Mouse (Mus musculus): ENCODE data around the gene Scfd2. TPM values are rescaled to one million over a fixed set of nuclear protein-coding genes. Genes with fewer than 3 reads are reported as not detected.

Scfd2 gene
- total and polyA plus RNA-seq, 2 experiments from 2014 or later = 17.5 to 33.2 TPM

GRCm38 (mm10) chr5:74252672-74253286 lies 278.8 kb downstream of the Scfd2 start:
- no peak overlapping the region for H3K27ac ChIP-seq (ENCODE audit: low read depth, low read length)
- H3K27me3 ChIP-seq (ENCODE audit: insufficient read depth, low read length) = no peaks in the 10 kb centered on the region
- ATAC-seq (ENCODE audit: low FRiP score) (no peak), DNase-seq (ENCODE audit: low spot score) (peak; percentile 54)
- 91% methylated on average over 6 of the region's 6 CpGs for whole genome bisulfite sequencing
- no peaks in the 10 kb centered on the region for H3K36me3 ChIP-seq (ENCODE audit: insufficient read depth, low read length)
- H3K9me3 ChIP-seq (ENCODE audit: low read length) = no peaks in the 10 kb centered on the region
- no peak for TF ChIP-seq CTCF (IDR thresholded peaks at IDR 0.05)
- no peak overlapping the region for H3K9ac ChIP-seq (replicated peaks; ENCODE audit: low read length, poor library complexity, severe bottlenecking)
- no peaks in the 10 kb centered on the region for H3K4me1 ChIP-seq (ENCODE audit: insufficient read depth, low read length)
- H3K4me2 ChIP-seq (ENCODE audit: low read depth, low read length, poor library complexity, severe bottlenecking) = no peak overlapping the region
- H3K4me3 ChIP-seq (ENCODE audit: low read depth, low read length) = no peak overlapping the region

- WGBS = 83% methylated on average over 2 of the region's 2 CpGs
- H3K36me3 ChIP-seq (ENCODE audit: insufficient read depth, low read length) = no peaks in the 10 kb centered on the region
- ATAC-seq (ENCODE audit: low FRiP score) (no peak), DNase-seq (ENCODE audit: low spot score) (no peak)
- H3K4me2 ChIP-seq (ENCODE audit: low read depth, low read length, poor library complexity, severe bottlenecking) = no peak overlapping the region
- H3K9ac ChIP-seq (replicated peaks; ENCODE audit: low read length, poor library complexity, severe bottlenecking) = no peak overlapping the region
- no peaks in the 10 kb centered on the region for H3K9me3 ChIP-seq (ENCODE audit: low read length)
- H3K27ac ChIP-seq (ENCODE audit: low read depth, low read length) = no peak overlapping the region
- H3K4me1 ChIP-seq (ENCODE audit: insufficient read depth, low read length) = no peaks in the 10 kb centered on the region
- no peaks in the 10 kb centered on the region for H3K27me3 ChIP-seq (ENCODE audit: insufficient read depth, low read length)
- no peak for TF ChIP-seq CTCF (IDR thresholded peaks at IDR 0.05)
- no peak overlapping the region for H3K4me3 ChIP-seq (ENCODE audit: low read depth, low read length)
Observed at GRCm38 (mm10) chr5:74250947-74251346, 280.6 kb downstream of the Scfd2 start.

GRCm38 (mm10) chr5:74250308-74250707 lies 281.3 kb downstream of the Scfd2 start:
- WGBS = 71% methylated on average over 7 of the region's 7 CpGs
- no peak for ATAC-seq (ENCODE audit: low FRiP score)
- H3K27ac ChIP-seq (ENCODE audit: low read depth, low read length) = no peak overlapping the region
- no peak overlapping the region for H3K4me2 ChIP-seq (ENCODE audit: low read depth, low read length, poor library complexity, severe bottlenecking)
- no peak overlapping the region for H3K4me3 ChIP-seq (ENCODE audit: low read depth, low read length)
- no peaks in the 10 kb centered on the region for H3K9me3 ChIP-seq (ENCODE audit: low read length)
- TF ChIP-seq CTCF (IDR thresholded peaks at IDR 0.05) = no peak
- no peaks in the 10 kb centered on the region for H3K4me1 ChIP-seq (ENCODE audit: insufficient read depth, low read length)
- no peak overlapping the region for H3K9ac ChIP-seq (replicated peaks; ENCODE audit: low read length, poor library complexity, severe bottlenecking)
- H3K27me3 ChIP-seq (ENCODE audit: insufficient read depth, low read length) = no peaks in the 10 kb centered on the region
- no peaks in the 10 kb centered on the region for H3K36me3 ChIP-seq (ENCODE audit: insufficient read depth, low read length)
- DNase-seq (ENCODE audit: low spot score) = no peak

DNA sequence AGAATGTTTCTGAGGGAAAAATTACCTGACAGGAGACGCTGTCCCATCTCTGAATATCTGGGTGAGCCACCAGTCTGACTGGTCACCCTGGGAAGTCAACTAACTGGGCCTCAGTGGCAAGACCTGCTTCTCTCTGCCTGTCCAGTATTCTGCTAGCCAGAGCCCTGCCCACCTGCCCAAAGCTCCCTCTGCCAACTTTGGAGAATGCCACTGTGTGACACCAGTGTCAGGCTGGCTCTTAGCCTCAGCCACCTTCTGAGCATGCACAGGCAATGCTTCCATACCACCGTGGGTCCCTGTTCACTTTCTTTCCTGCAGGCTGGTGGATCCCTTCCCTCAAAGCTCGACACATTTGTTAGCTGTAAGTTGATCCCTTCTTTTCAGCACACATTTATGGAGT lies 281.8 kb downstream of the Scfd2 start:
- 65% methylated on average over 3 of the region's 3 CpGs for WGBS
- H3K4me2 ChIP-seq (ENCODE audit: low read depth, low read length, poor library complexity, severe bottlenecking) = no peak overlapping the region
- no peak overlapping the region for H3K4me3 ChIP-seq (ENCODE audit: low read depth, low read length)
- no peak for ATAC-seq (ENCODE audit: low FRiP score)
- no peaks in the 10 kb centered on the region for H3K4me1 ChIP-seq (ENCODE audit: insufficient read depth, low read length)
- no peak for TF ChIP-seq CTCF (IDR thresholded peaks at IDR 0.05)
- no peaks in the 10 kb centered on the region for H3K9me3 ChIP-seq (ENCODE audit: low read length)
- no peaks in the 10 kb centered on the region for H3K36me3 ChIP-seq (ENCODE audit: insufficient read depth, low read length)
- H3K27me3 ChIP-seq (ENCODE audit: insufficient read depth, low read length) = no peaks in the 10 kb centered on the region
- no peak for DNase-seq (ENCODE audit: low spot score)
- no peak overlapping the region for H3K9ac ChIP-seq (replicated peaks; ENCODE audit: low read length, poor library complexity, severe bottlenecking)
- no peak overlapping the region for H3K27ac ChIP-seq (ENCODE audit: low read depth, low read length)

DNA sequence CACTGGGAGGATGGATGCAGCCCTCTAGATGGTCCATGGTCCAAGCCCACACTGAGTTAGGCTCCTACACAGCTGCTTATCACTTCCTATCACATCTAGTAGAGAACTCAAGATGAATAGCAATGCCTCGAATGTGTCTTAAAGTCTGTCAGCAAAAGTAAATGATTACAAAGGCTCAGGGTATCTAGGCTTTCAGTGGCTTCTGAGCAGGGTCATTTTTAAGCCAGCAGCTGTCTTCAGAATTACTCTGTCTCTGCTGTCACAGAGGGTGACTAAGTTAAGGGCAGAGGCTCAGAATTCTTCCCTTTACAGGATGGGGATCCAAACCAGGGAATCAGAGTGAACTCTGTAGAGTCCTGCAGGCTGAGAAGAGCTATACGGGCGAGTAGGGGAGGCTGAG lies 284.6 kb downstream of the Scfd2 start:
- no peak overlapping the region for H3K4me2 ChIP-seq (ENCODE audit: low read depth, low read length, poor library complexity, severe bottlenecking)
- no peak overlapping the region for H3K9ac ChIP-seq (replicated peaks; ENCODE audit: low read length, poor library complexity, severe bottlenecking)
- no peak for TF ChIP-seq CTCF (IDR thresholded peaks at IDR 0.05)
- no peaks in the 10 kb centered on the region for H3K27me3 ChIP-seq (ENCODE audit: insufficient read depth, low read length)
- no peaks in the 10 kb centered on the region for H3K36me3 ChIP-seq (ENCODE audit: insufficient read depth, low read length)
- ATAC-seq (ENCODE audit: low FRiP score) (no peak), DNase-seq (ENCODE audit: low spot score) (no peak)
- no peaks in the 10 kb centered on the region for H3K4me1 ChIP-seq (ENCODE audit: insufficient read depth, low read length)
- H3K9me3 ChIP-seq (ENCODE audit: low read length) = no peaks in the 10 kb centered on the region
- H3K27ac ChIP-seq (ENCODE audit: low read depth, low read length) = no peak overlapping the region
- 88% methylated on average over 3 of the region's 3 CpGs for WGBS
- H3K4me3 ChIP-seq (ENCODE audit: low read depth, low read length) = no peak overlapping the region

GRCm38 (mm10) chr5:74246453-74246852 lies 285.1 kb downstream of the Scfd2 start:
- ATAC-seq (ENCODE audit: low FRiP score) (no peak), DNase-seq (ENCODE audit: low spot score) (no peak)
- no peak for TF ChIP-seq CTCF (IDR thresholded peaks at IDR 0.05)

More at GRCm38 (mm10) chr5:74246453-74246852, 285.1 kb downstream of the Scfd2 start:
- Histone ChIP-seq H3K27ac (ENCODE audit: low read depth, low read length) (no peak overlapping the region), H3K9ac (replicated peaks; ENCODE audit: low read length, poor library complexity, severe bottlenecking) (no peak overlapping the region), H3K4me2 (ENCODE audit: low read depth, low read length, poor library complexity, severe bottlenecking) (no peak overlapping the region), H3K4me1 (ENCODE audit: insufficient read depth, low read length) (no peaks in the 10 kb centered on the region), H3K9me3 (ENCODE audit: low read length) (no peaks in the 10 kb centered on the region), H3K27me3 (ENCODE audit: insufficient read depth, low read length) (no peaks in the 10 kb centered on the region), H3K4me3 (ENCODE audit: low read depth, low read length) (no peak overlapping the region), H3K36me3 (ENCODE audit: insufficient read depth, low read length) (no peaks in the 10 kb centered on the region)
- 64% methylated on average over 4 of the region's 4 CpGs for whole genome bisulfite sequencing

All from midbrain, postnatal 0 days (tissue).